ENCODE assay signal across 8 mouse cellular contexts in genomic region chr2:30471051-30471450, GRCm38 (mm10). TPM values are rescaled to one million over a fixed set of nuclear protein-coding genes. Genes with fewer than 3 reads are reported as not detected.
DNase-seq lines count a peak whose midpoint lies in the region; ATAC-seq and TF ChIP-seq lines count a peak whose summit lies in the region.

No protein-coding gene starts in this region.

- ATAC-seq in heart, embryonic 12.5 days (ENCODE audit: insufficient number of reproducible peaks, low FRiP score) = no peak
- ATAC-seq in liver, embryonic 13.5 days (ENCODE audit: low read depth) = no peak

- H3K27ac ChIP-seq in kidney, adult 2 months (ENCODE audit: insufficient read depth, low read depth, low read length) = peak overlapping the region; percentile 86
- H3K27ac ChIP-seq in heart, embryonic 12.5 days (ENCODE audit: poor library complexity, severe bottlenecking) = peak overlapping the region; percentile 93
- H3K27ac ChIP-seq in liver, embryonic 13.5 days = 0 out of 2 replicates have a peak overlapping the region, but pooled peaks have one; percentile 29

- 0 out of 2 replicates have a peak overlapping the region, but pooled peaks have one; percentile 16 for H3K9ac ChIP-seq in heart, embryonic 12.5 days
- H3K9ac ChIP-seq in liver, embryonic 13.5 days = no peak overlapping the region

- no peaks in the 10 kb centered on the region for H3K9me3 ChIP-seq in heart, embryonic 12.5 days (replicated peaks)
- H3K9me3 ChIP-seq in liver, embryonic 13.5 days (replicated peaks) = no peaks in the 10 kb centered on the region

- H3K4me1 ChIP-seq in kidney, adult 2 months (ENCODE audit: control insufficient read depth, insufficient read depth, low read length) = peaks cover 8% of the 10 kb centered on the region; the same call in 1 of the 2 replicates
- H3K4me1 ChIP-seq in heart, embryonic 12.5 days (replicated peaks) = peaks cover 35% of the 10 kb centered on the region
- peaks cover 30% of the 10 kb centered on the region for H3K4me1 ChIP-seq in liver, embryonic 13.5 days (replicated peaks)

- no peak overlapping the region for H3K4me3 ChIP-seq in kidney, adult 2 months (ENCODE audit: insufficient read depth, low read depth, low read length)
- H3K4me3 ChIP-seq in heart, embryonic 12.5 days = peak overlapping the region; percentile 83; the same call in 1 of the 2 replicates
- 0 out of 2 replicates have a peak overlapping the region, but pooled peaks have one; percentile 39 for H3K4me3 ChIP-seq in liver, embryonic 13.5 days (replicated peaks)

- WGBS in kidney, adult 2 months = 30% methylated on average over 8 of the region's 8 CpGs
- 14% methylated on average over 8 of the region's 8 CpGs for WGBS in heart, embryonic 12.5 days
- WGBS in liver, embryonic 13.5 days (ENCODE audit: insufficient replicate concordance) = 18% methylated on average over 8 of the region's 8 CpGs

- TF ChIP-seq POLR2A in kidney, adult 2 months (IDR thresholded peaks at IDR 0.05; ENCODE audit: low read depth, low read length) = no peak

- TF ChIP-seq CTCF in kidney, adult 2 months (conservative IDR thresholded peaks at IDR 0.05; ENCODE audit: insufficient read depth, insufficient read length, low read depth, low read length) = no peak

- H3K36me3 ChIP-seq in kidney, adult 2 months (ENCODE audit: control insufficient read depth, insufficient read depth, low read length) = no peaks in the 10 kb centered on the region
- no peaks in the 10 kb centered on the region for H3K36me3 ChIP-seq in heart, embryonic 12.5 days
- H3K36me3 ChIP-seq in liver, embryonic 13.5 days = no peaks in the 10 kb centered on the region

- DNase-seq in kidney, adult 2 months = no peak
- no peak for DNase-seq in kidney, postnatal 36 days
- peak; percentile 60 for DNase-seq in Muller cell, postnatal 12 days (ENCODE audit: inconsistent ontology term)
- DNase-seq in liver, embryonic 13.5 days = no peak
- DNase-seq in right cerebral cortex, postnatal 10 days (ENCODE audit: low spot score in 2 of 2) = no peak
- DNase-seq in thymus, postnatal 25 days = no peak
- no peak for DNase-seq in layer of hippocampus, postnatal 25 days (ENCODE audit: extremely low spot score in 1 of 2, low spot score in 1 of 2)

- no peaks in the 10 kb centered on the region for H3K27me3 ChIP-seq in kidney, adult 2 months (replicated peaks; ENCODE audit: control insufficient read depth, insufficient read depth, low read length)
- H3K27me3 ChIP-seq in heart, embryonic 12.5 days (replicated peaks) = peaks cover 13% of the 10 kb centered on the region; the same call in 1 of the 2 replicates
- peaks cover 87% of the 10 kb centered on the region for H3K27me3 ChIP-seq in liver, embryonic 13.5 days

- H3K4me2 ChIP-seq in heart, embryonic 12.5 days = peak overlapping the region; percentile 95
- H3K4me2 ChIP-seq in liver, embryonic 13.5 days = peak overlapping the region; percentile 69; the same call in 1 of the 2 replicates

RNA-seq across cellular contexts. Expression of gene Ier5l, which starts 3.0 kb away (rescaled TPM):
- polyA plus RNA-seq in kidney, adult 2 months (2012; rRNA removed) = 9.9 and 16.1 TPM in 2 replicates
- polyA plus RNA-seq in heart, embryonic 12.5 days (2016; fragmentation: Nextera tagmentation; extraction: Ambion mirVana) = 1.7 and 2.0 TPM in 2 replicates
- 0.12 and 0.13 TPM in 2 replicates for polyA plus RNA-seq in liver, embryonic 13.5 days (2015; fragmentation: Nextera tagmentation; extraction: Ambion mirVana)
- total RNA-seq in layer of hippocampus, postnatal 25 days (2021) = 10 to 100 TPM; 12.8 to 13.1 TPM

RNA-seq across cellular contexts. Expression of gene Ptpa, which starts 55.2 kb away (rescaled TPM):
- polyA plus RNA-seq in kidney, adult 2 months (2012; rRNA removed) = 132 and 176 TPM in 2 replicates
- 107 and 115 TPM in 2 replicates for polyA plus RNA-seq in heart, embryonic 12.5 days (2016; fragmentation: Nextera tagmentation; extraction: Ambion mirVana)
- polyA plus RNA-seq in liver, embryonic 13.5 days (2015; fragmentation: Nextera tagmentation; extraction: Ambion mirVana) = 142 and 147 TPM in 2 replicates
- total RNA-seq in layer of hippocampus, postnatal 25 days (2021) = 100 to 1,000 TPM; 163 to 169 TPM

RNA-seq across cellular contexts. Expression of gene Crat, which starts 55.4 kb away (rescaled TPM):
- 214 and 254 TPM in 2 replicates for polyA plus RNA-seq in kidney, adult 2 months (2012; rRNA removed)
- polyA plus RNA-seq in heart, embryonic 12.5 days (2016; fragmentation: Nextera tagmentation; extraction: Ambion mirVana) = 67.9 and 74.2 TPM in 2 replicates
- 20.5 and 23.9 TPM in 2 replicates for polyA plus RNA-seq in liver, embryonic 13.5 days (2015; fragmentation: Nextera tagmentation; extraction: Ambion mirVana)
- 10 to 100 TPM; 49.6 to 51.1 TPM for total RNA-seq in layer of hippocampus, postnatal 25 days (2021)

Comparison
In these comparisons a context has a peak if more than half of its experiments do, and no peak if none do; other contexts are left out.
1. H3K27ac ChIP-seq: peak in every context shown above with its lines; median percentile 93 in heart, embryonic 12.5 days; 86 in kidney, adult 2 months; 29 in liver, embryonic 13.5 days.